Mouse (Mus musculus) macrophage (primary cell): ENCODE data around the gene Catip. TPM values are rescaled to one million over a fixed set of nuclear protein-coding genes. Genes with fewer than 3 reads are reported as not detected.
"Not testable (repeated sequence)": the region's sequence is repeated elsewhere in the genome, so short reads cannot be mapped to it uniquely, and the experiment has no call there.

Experiments used
- H3K27ac ChIP-seq: fragments of 350-480 bp; formaldehyde crosslinking; 2 replicates; pipeline ENCODE4 v1.9.0; 2021
- H3K36me3 ChIP-seq: fragments of 350-480 bp; formaldehyde crosslinking; 2 replicates; pipeline ENCODE4 v1.9.0; 2021; ENCODE audit errors: inconsistent target
- H3K4me3 ChIP-seq: fragments of 350-480 bp; formaldehyde crosslinking; 2 replicates; pipeline ENCODE4 v1.9.0; 2021; ENCODE audit errors: inconsistent target
- H3K79me2 ChIP-seq: fragments of 350-480 bp; formaldehyde crosslinking; 2 replicates; pipeline ENCODE4 v1.9.0; 2021; ENCODE audit errors: inconsistent target
- WGBS: methylation state at CpG from one replicate; pipeline ENCODE4 v1.1.7; 2026; ENCODE audit warnings: inconsistent platforms; ENCODE audit not compliant: missing documents; 5-methylcytosine and 5-hydroxymethylcytosine counted together
- polyA plus RNA-seq: library from polyadenylated mRNA; stranded (reverse); fragments of 250-400 nt; gene quantifications from 3 replicates; pipeline ENCODE4 v1.2.4, GENCODE M21; 2018; ENCODE audit warnings: inconsistent platforms

The Catip gene
- polyA plus RNA-seq, 1 experiment from 2014 or later: 0.80 TPM

- Histone ChIP-seq H3K36me3 (no peaks in the 10 kb centered on the region), H3K4me3 (no peak overlapping the region), H3K27ac (no peak overlapping the region), H3K79me2 (no peaks in the 10 kb centered on the region)
- WGBS: 97% methylated on average over 3 of the region's 3 CpGs
These were observed 24.6 kb upstream of the Catip start for GRCm38 (mm10) chr1:74337241-74337771.

GRCm38 (mm10) chr1:74338013-74338412, 23.9 kb upstream of the Catip start:
- 100% methylated on average over 2 of the region's 5 CpGs for WGBS
- Histone ChIP-seq H3K4me3 (no peak overlapping the region), H3K27ac (no peak overlapping the region), H3K36me3 (no peaks in the 10 kb centered on the region), H3K79me2 (no peaks in the 10 kb centered on the region)

GRCm38 (mm10) chr1:74338626-74339025, 23.3 kb upstream of the Catip start:
- Histone ChIP-seq H3K79me2 (no peaks in the 10 kb centered on the region), H3K36me3 (no peaks in the 10 kb centered on the region), H3K4me3 (no peak overlapping the region), H3K27ac (no peak overlapping the region)
- whole genome bisulfite sequencing: 87% methylated on average over 4 of the region's 4 CpGs

- no peaks in the 10 kb centered on the region for H3K36me3 ChIP-seq
- H3K27ac ChIP-seq: no peak overlapping the region
- 97% methylated on average over 9 of the region's 9 CpGs for WGBS
- no peaks in the 10 kb centered on the region for H3K79me2 ChIP-seq
- H3K4me3 ChIP-seq: no peak overlapping the region
These were observed 22.0 kb upstream of the Catip start for GRCm38 (mm10) chr1:74339917-74340316.

GRCm38 (mm10) chr1:74340361-74340764, 21.5 kb upstream of the Catip start:
- no peaks in the 10 kb centered on the region for H3K79me2 ChIP-seq
- no peaks in the 10 kb centered on the region for H3K36me3 ChIP-seq
- no peak overlapping the region for H3K27ac ChIP-seq
- H3K4me3 ChIP-seq: no peak overlapping the region
- WGBS: 88% methylated on average over 5 of the region's 6 CpGs

GRCm38 (mm10) chr1:74340992-74341391, 20.9 kb upstream of the Catip start:
- 94% methylated on average over 4 of the region's 4 CpGs for WGBS
- not testable (repeated sequence) for H3K36me3 ChIP-seq, H3K79me2 ChIP-seq, H3K27ac ChIP-seq, H3K4me3 ChIP-seq

- Histone ChIP-seq H3K79me2 (no peaks in the 10 kb centered on the region), H3K4me3 (no peak overlapping the region), H3K36me3 (no peaks in the 10 kb centered on the region), H3K27ac (no peak overlapping the region)
- WGBS: 82% methylated on average over 7 of the region's 7 CpGs
These were observed 20.0 kb upstream of the Catip start for GRCm38 (mm10) chr1:74341898-74342297.

GRCm38 (mm10) chr1:74342308-74342707, 19.6 kb upstream of the Catip start:
- Histone ChIP-seq H3K79me2 (no peaks in the 10 kb centered on the region), H3K36me3 (no peaks in the 10 kb centered on the region), H3K27ac (no peak overlapping the region), H3K4me3 (no peak overlapping the region)
- WGBS: 100% methylated on average over 1 of the region's 1 CpGs

- H3K36me3 ChIP-seq: no peaks in the 10 kb centered on the region
- no peaks in the 10 kb centered on the region for H3K79me2 ChIP-seq
- H3K27ac ChIP-seq: no peak overlapping the region
- 87% methylated on average over 5 of the region's 5 CpGs for WGBS
- no peak overlapping the region for H3K4me3 ChIP-seq
These were observed 18.7 kb upstream of the Catip start for GRCm38 (mm10) chr1:74343161-74343560.

- H3K36me3 ChIP-seq: no peaks in the 10 kb centered on the region
- no peak overlapping the region for H3K4me3 ChIP-seq
- H3K27ac ChIP-seq: no peak overlapping the region
- 74% methylated on average over 11 of the region's 11 CpGs for WGBS
- no peaks in the 10 kb centered on the region for H3K79me2 ChIP-seq
These were observed 17.6 kb upstream of the Catip start for GRCm38 (mm10) chr1:74344163-74344916.

- no peak overlapping the region for H3K27ac ChIP-seq
- H3K4me3 ChIP-seq: no peak overlapping the region
- no peaks in the 10 kb centered on the region for H3K79me2 ChIP-seq
- 85% methylated on average over 10 of the region's 13 CpGs for WGBS
- H3K36me3 ChIP-seq: no peaks in the 10 kb centered on the region
These were observed 10.6 kb upstream of the Catip start for GRCm38 (mm10) chr1:74351185-74351769.

- Histone ChIP-seq H3K36me3 (no peaks in the 10 kb centered on the region), H3K79me2 (no peaks in the 10 kb centered on the region), H3K27ac (no peak overlapping the region), H3K4me3 (no peak overlapping the region)
- WGBS: 95% methylated on average over 5 of the region's 5 CpGs
These were observed 9.3 kb upstream of the Catip start for GRCm38 (mm10) chr1:74352532-74353096.

- WGBS: 96% methylated on average over 9 of the region's 9 CpGs
- no peak overlapping the region for H3K4me3 ChIP-seq
- no peaks in the 10 kb centered on the region for H3K79me2 ChIP-seq
- H3K36me3 ChIP-seq: no peaks in the 10 kb centered on the region
- no peak overlapping the region for H3K27ac ChIP-seq
These were observed 8.3 kb upstream of the Catip start for GRCm38 (mm10) chr1:74353453-74354229.

GRCm38 (mm10) chr1:74357531-74357930, 4.4 kb upstream of the Catip start:
- no peak overlapping the region for H3K4me3 ChIP-seq
- H3K27ac ChIP-seq: no peak overlapping the region
- no peaks in the 10 kb centered on the region for H3K36me3 ChIP-seq
- no peaks in the 10 kb centered on the region for H3K79me2 ChIP-seq
